Mouse (Mus musculus): Measurements from ENCODE around the gene Nav2. TPM values are rescaled to one million over a fixed set of nuclear protein-coding genes. Genes with fewer than 3 reads are reported as not detected.
A peak's percentile ranks its signal among the peaks of the same experiment; 100 is the strongest.

Gene Nav2
- polyA plus RNA-seq, 1 experiment from 2014 or later: 36.1 TPM

- no peaks in the 10 kb centered on the region for H3K36me3 ChIP-seq (ENCODE audit: control insufficient read depth, insufficient read depth, low read length)
- no peak overlapping the region for H3K27ac ChIP-seq (ENCODE audit: low read depth, low read length)
- H3K9me3 ChIP-seq (ENCODE audit: control insufficient read depth, low read length): no peaks in the 10 kb centered on the region
- WGBS: 81% methylated on average over 12 of the region's 12 CpGs
- no peaks in the 10 kb centered on the region for H3K27me3 ChIP-seq (ENCODE audit: control insufficient read depth, insufficient read depth, low read length)
- no peak overlapping the region for H3K9ac ChIP-seq (ENCODE audit: low read depth, low read length)
- H3K4me2 ChIP-seq (replicated peaks; ENCODE audit: low read depth, low read length): no peak overlapping the region
- DNase-seq (ENCODE audit: low spot score) (no peak), ATAC-seq (ENCODE audit: low FRiP score) (no peak)
- H3K4me1 ChIP-seq (replicated peaks; ENCODE audit: control insufficient read depth, insufficient read depth, low read length): peaks cover 5% of the 10 kb centered on the region; the same call in 1 of the 2 replicates
- H3K4me3 ChIP-seq (ENCODE audit: low read depth, low read length): no peak overlapping the region
Measured at GRCm38 (mm10) chr7:49506085-49506820, 597.7 kb downstream of the Nav2 start.

GRCm38 (mm10) chr7:49507943-49508506 is 599.5 kb downstream of the Nav2 start:
- ATAC-seq (ENCODE audit: low FRiP score) (no peak), DNase-seq (ENCODE audit: low spot score) (no peak)
- 89% methylated on average over 7 of the region's 7 CpGs for WGBS
- no peaks in the 10 kb centered on the region for H3K36me3 ChIP-seq (ENCODE audit: control insufficient read depth, insufficient read depth, low read length)
- no peak overlapping the region for H3K4me3 ChIP-seq (ENCODE audit: low read depth, low read length)
- no peak overlapping the region for H3K4me2 ChIP-seq (replicated peaks; ENCODE audit: low read depth, low read length)
- H3K9ac ChIP-seq (ENCODE audit: low read depth, low read length): no peak overlapping the region
- no peaks in the 10 kb centered on the region for H3K9me3 ChIP-seq (ENCODE audit: control insufficient read depth, low read length)
- peaks cover 5% of the 10 kb centered on the region; the same call in 1 of the 2 replicates for H3K4me1 ChIP-seq (replicated peaks; ENCODE audit: control insufficient read depth, insufficient read depth, low read length)
- no peak overlapping the region for H3K27ac ChIP-seq (ENCODE audit: low read depth, low read length)
- no peaks in the 10 kb centered on the region for H3K27me3 ChIP-seq (ENCODE audit: control insufficient read depth, insufficient read depth, low read length)

GRCm38 (mm10) chr7:49511820-49512453 is 603.4 kb downstream of the Nav2 start:
- 55% methylated on average over 7 of the region's 7 CpGs for WGBS
- H3K9ac ChIP-seq (ENCODE audit: low read depth, low read length): no peak overlapping the region
- DNase-seq (ENCODE audit: low spot score) (no peak), ATAC-seq (ENCODE audit: low FRiP score) (no peak)
- no peaks in the 10 kb centered on the region for H3K4me1 ChIP-seq (replicated peaks; ENCODE audit: control insufficient read depth, insufficient read depth, low read length)
- no peak overlapping the region for H3K4me3 ChIP-seq (ENCODE audit: low read depth, low read length)
- no peaks in the 10 kb centered on the region for H3K27me3 ChIP-seq (ENCODE audit: control insufficient read depth, insufficient read depth, low read length)
- H3K27ac ChIP-seq (ENCODE audit: low read depth, low read length): no peak overlapping the region
- H3K9me3 ChIP-seq (ENCODE audit: control insufficient read depth, low read length): no peaks in the 10 kb centered on the region
- no peaks in the 10 kb centered on the region for H3K36me3 ChIP-seq (ENCODE audit: control insufficient read depth, insufficient read depth, low read length)
- H3K4me2 ChIP-seq (replicated peaks; ENCODE audit: low read depth, low read length): no peak overlapping the region

- H3K36me3 ChIP-seq (ENCODE audit: control insufficient read depth, insufficient read depth, low read length): no peaks in the 10 kb centered on the region
Measured at GRCm38 (mm10) chr7:49513763-49514437, 605.4 kb downstream of the Nav2 start.

DNA sequence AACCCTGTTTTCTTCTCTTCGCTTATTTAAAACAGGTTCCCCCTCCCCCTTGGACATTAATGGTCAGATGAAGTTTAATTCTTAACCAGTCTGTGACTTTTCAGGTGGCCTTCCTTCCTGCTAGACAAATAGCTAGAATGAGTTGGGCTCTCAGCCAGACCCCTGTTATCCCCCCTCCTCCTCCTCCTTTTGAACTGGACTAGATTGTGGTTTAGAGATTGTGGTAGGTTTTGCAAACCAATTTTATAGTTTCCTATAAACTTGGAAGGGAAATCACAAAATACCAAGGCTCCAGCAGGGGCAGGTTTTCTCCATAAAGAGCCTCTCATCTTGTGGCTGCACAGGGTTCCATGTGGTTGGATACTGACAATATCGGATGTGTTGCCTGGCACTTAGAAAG is 606.5 kb downstream of the Nav2 start:
- no peak for DNase-seq (ENCODE audit: low spot score)
- ATAC-seq (ENCODE audit: low FRiP score): no peak
- no peak overlapping the region for H3K27ac ChIP-seq (ENCODE audit: low read depth, low read length)
- no peak overlapping the region for H3K4me2 ChIP-seq (replicated peaks; ENCODE audit: low read depth, low read length)
- H3K27me3 ChIP-seq (ENCODE audit: control insufficient read depth, insufficient read depth, low read length): no peaks in the 10 kb centered on the region
- no peaks in the 10 kb centered on the region for H3K9me3 ChIP-seq (ENCODE audit: control insufficient read depth, low read length)
- no peaks in the 10 kb centered on the region for H3K36me3 ChIP-seq (ENCODE audit: control insufficient read depth, insufficient read depth, low read length)
- no peaks in the 10 kb centered on the region; the same call in 1 of the 2 replicates for H3K4me1 ChIP-seq (replicated peaks; ENCODE audit: control insufficient read depth, insufficient read depth, low read length)
- WGBS: 100% methylated on average over 2 of the region's 2 CpGs
- no peak overlapping the region for H3K9ac ChIP-seq (ENCODE audit: low read depth, low read length)
- H3K4me3 ChIP-seq (ENCODE audit: low read depth, low read length): no peak overlapping the region

More at GRCm38 (mm10) chr7:49513763-49514437, 605.4 kb downstream of the Nav2 start:
- Histone ChIP-seq H3K4me1 (replicated peaks; ENCODE audit: control insufficient read depth, insufficient read depth, low read length) (no peaks in the 10 kb centered on the region), H3K4me2 (replicated peaks; ENCODE audit: low read depth, low read length) (no peak overlapping the region), H3K9me3 (ENCODE audit: control insufficient read depth, low read length) (no peaks in the 10 kb centered on the region), H3K27me3 (ENCODE audit: control insufficient read depth, insufficient read depth, low read length) (no peaks in the 10 kb centered on the region), H3K4me3 (ENCODE audit: low read depth, low read length) (no peak overlapping the region), H3K27ac (ENCODE audit: low read depth, low read length) (no peak overlapping the region), H3K9ac (ENCODE audit: low read depth, low read length) (no peak overlapping the region)
- no peak for DNase-seq (ENCODE audit: low spot score)
- 71% methylated on average over 6 of the region's 6 CpGs for WGBS
- no peak for ATAC-seq (ENCODE audit: low FRiP score)

GRCm38 (mm10) chr7:49520504-49520903 is 612.0 kb downstream of the Nav2 start:
- Histone ChIP-seq H3K9me3 (ENCODE audit: control insufficient read depth, low read length) (no peaks in the 10 kb centered on the region), H3K36me3 (ENCODE audit: control insufficient read depth, insufficient read depth, low read length) (no peaks in the 10 kb centered on the region), H3K4me2 (replicated peaks; ENCODE audit: low read depth, low read length) (no peak overlapping the region), H3K4me3 (ENCODE audit: low read depth, low read length) (no peak overlapping the region), H3K9ac (ENCODE audit: low read depth, low read length) (no peak overlapping the region), H3K27me3 (ENCODE audit: control insufficient read depth, insufficient read depth, low read length) (no peaks in the 10 kb centered on the region), H3K4me1 (replicated peaks; ENCODE audit: control insufficient read depth, insufficient read depth, low read length) (peaks cover 11% of the 10 kb centered on the region; the same call in 1 of the 2 replicates), H3K27ac (ENCODE audit: low read depth, low read length) (no peak overlapping the region)
- 59% methylated on average over 2 of the region's 2 CpGs for WGBS
- no peak for ATAC-seq (ENCODE audit: low FRiP score)
- DNase-seq (ENCODE audit: low spot score): no peak

DNA sequence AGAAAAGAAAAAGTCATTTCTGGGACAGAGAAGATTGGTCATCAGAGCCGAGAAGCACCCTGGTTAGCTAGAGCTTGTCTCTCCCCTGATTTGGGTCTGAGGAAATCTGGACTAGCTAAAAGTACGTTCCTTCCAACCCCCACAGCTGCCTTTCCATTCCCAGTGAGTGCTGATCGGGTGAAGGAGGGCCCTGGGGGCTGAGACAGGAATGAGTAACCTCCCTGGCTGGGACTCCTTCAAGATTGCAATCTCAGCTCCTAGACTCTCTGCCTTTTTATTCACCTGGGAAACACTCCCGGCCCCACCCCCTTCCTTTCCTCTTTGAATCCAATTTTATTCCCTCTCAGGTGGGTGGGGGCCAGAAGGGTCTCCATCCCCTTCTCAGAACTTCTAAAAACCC is 612.8 kb downstream of the Nav2 start:
- Histone ChIP-seq H3K4me1 (replicated peaks; ENCODE audit: control insufficient read depth, insufficient read depth, low read length) (peaks cover 11% of the 10 kb centered on the region; the same call in 1 of the 2 replicates), H3K4me3 (ENCODE audit: low read depth, low read length) (no peak overlapping the region), H3K27ac (ENCODE audit: low read depth, low read length) (no peak overlapping the region), H3K27me3 (ENCODE audit: control insufficient read depth, insufficient read depth, low read length) (no peaks in the 10 kb centered on the region), H3K9me3 (ENCODE audit: control insufficient read depth, low read length) (no peaks in the 10 kb centered on the region), H3K4me2 (replicated peaks; ENCODE audit: low read depth, low read length) (peak overlapping the region; percentile 17; the same call in 1 of the 2 replicates), H3K36me3 (ENCODE audit: control insufficient read depth, insufficient read depth, low read length) (no peaks in the 10 kb centered on the region), H3K9ac (ENCODE audit: low read depth, low read length) (no peak overlapping the region)
- DNase-seq (ENCODE audit: low spot score) (no peak), ATAC-seq (ENCODE audit: low FRiP score) (no peak)
- WGBS: 19% methylated on average over 4 of the region's 4 CpGs

DNA sequence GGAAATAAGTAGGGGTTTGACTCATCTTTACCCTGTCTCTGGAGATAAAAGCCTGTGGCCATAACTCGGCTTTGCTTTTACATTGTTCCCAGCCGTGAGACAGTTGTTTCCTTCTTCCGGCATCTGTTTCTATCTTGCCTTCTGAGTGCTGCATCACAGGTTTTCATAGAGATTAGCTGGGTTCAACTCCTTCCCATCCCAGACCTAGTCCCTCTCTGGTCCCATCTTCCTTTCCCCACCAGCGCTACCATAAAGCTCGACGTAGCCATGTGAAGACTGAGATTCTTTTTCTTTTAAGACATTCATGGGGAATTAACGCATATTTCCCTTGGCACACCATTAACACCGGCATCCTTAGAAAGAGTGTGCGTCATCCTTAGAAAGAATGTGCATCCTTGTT is 613.5 kb downstream of the Nav2 start:
- DNase-seq (ENCODE audit: low spot score): peak; percentile 37
- Histone ChIP-seq H3K27ac (ENCODE audit: low read depth, low read length) (no peak overlapping the region), H3K27me3 (ENCODE audit: control insufficient read depth, insufficient read depth, low read length) (no peaks in the 10 kb centered on the region), H3K4me2 (replicated peaks; ENCODE audit: low read depth, low read length) (peak overlapping the region; percentile 50), H3K9me3 (ENCODE audit: control insufficient read depth, low read length) (no peaks in the 10 kb centered on the region), H3K9ac (ENCODE audit: low read depth, low read length) (no peak overlapping the region), H3K36me3 (ENCODE audit: control insufficient read depth, insufficient read depth, low read length) (no peaks in the 10 kb centered on the region), H3K4me1 (replicated peaks; ENCODE audit: control insufficient read depth, insufficient read depth, low read length) (peaks cover 11% of the 10 kb centered on the region; the same call in 1 of the 2 replicates), H3K4me3 (ENCODE audit: low read depth, low read length) (no peak overlapping the region)
- 3% methylated on average over 9 of the region's 9 CpGs for WGBS
- no peak for ATAC-seq (ENCODE audit: low FRiP score)

Measured in hindbrain, embryonic 11.5 days (tissue).